6 mouse cellular contexts compared by ENCODE assay signal in the genomic region with DNA sequence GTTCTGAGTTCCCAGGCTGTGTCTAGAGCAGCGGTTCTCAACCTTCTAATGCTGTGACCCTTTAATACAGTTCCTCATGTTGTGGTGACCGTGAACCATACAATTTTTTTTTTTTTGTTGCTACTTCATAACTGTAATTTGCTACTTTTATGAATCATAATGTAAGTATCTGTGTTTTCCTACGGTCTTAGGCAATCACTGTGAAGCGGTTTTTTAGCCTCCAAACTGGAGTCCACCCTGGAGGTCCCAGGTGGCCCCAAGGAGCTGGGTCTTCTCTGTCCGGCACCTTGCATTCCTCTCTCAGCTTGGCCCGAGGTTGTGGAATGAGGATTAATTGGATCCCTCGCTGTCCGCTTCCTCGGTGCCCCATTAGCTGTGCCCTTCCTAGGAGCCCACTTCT.
"Had no signal": no experiment of that assay in that cellular context is flagged by ENCODE, and none has a peak within 500 bp of the region (broad histone marks: within the 10 kb centered on the region; RNA-seq: fewer than 3 reads in every experiment).

No protein-coding gene starts in this region.

- H3K27ac ChIP-seq: limb, embryonic 15.5 days; liver, embryonic 13.5 days; stomach, postnatal 0 days had no signal

- H3K4me1 ChIP-seq: limb, embryonic 15.5 days had no signal

- H3K4me3 ChIP-seq: limb, embryonic 15.5 days; liver, embryonic 13.5 days had no signal

- H3K9me3 ChIP-seq: limb, embryonic 15.5 days; liver, embryonic 13.5 days had no signal

- H3K36me3 ChIP-seq: limb, embryonic 15.5 days; liver, embryonic 13.5 days had no signal

- DNase-seq: kidney, postnatal 36 days; liver, embryonic 13.5 days; lung, adult 18-20 months; midbrain, embryonic 14.5 days had no signal

- H3K27me3 ChIP-seq: limb, embryonic 15.5 days; liver, embryonic 13.5 days had no signal

- H3K9ac ChIP-seq: limb, embryonic 15.5 days; liver, embryonic 13.5 days had no signal

- H3K4me2 ChIP-seq: limb, embryonic 15.5 days; liver, embryonic 13.5 days had no signal
